Comparison of ENCODE assay signal across 7 mouse cellular contexts in genomic region chr2:116021046-116021445, GRCm38 (mm10). TPM values are rescaled to one million over a fixed set of nuclear protein-coding genes. Genes with fewer than 3 reads are reported as not detected.
DNase-seq lines count a peak whose midpoint lies in the region; ATAC-seq and TF ChIP-seq lines count a peak whose summit lies in the region.

No protein-coding gene starts in this region.

- H3K27ac ChIP-seq in embryonic facial prominence, embryonic 10.5 days (replicated peaks): peak overlapping the region; percentile 83
- peak overlapping the region; percentile 57 for H3K27ac ChIP-seq in heart, postnatal 0 days (ENCODE audit: low read depth)
- H3K27ac ChIP-seq in limb, embryonic 10.5 days: peak overlapping the region; percentile 69

- peak overlapping the region; percentile 22 for H3K4me2 ChIP-seq in heart, postnatal 0 days (ENCODE audit: low read depth, low read length)

- no peaks in the 10 kb centered on the region for H3K9me3 ChIP-seq in embryonic facial prominence, embryonic 10.5 days
- no peaks in the 10 kb centered on the region for H3K9me3 ChIP-seq in heart, postnatal 0 days (replicated peaks; ENCODE audit: control insufficient read depth, low read length)
- H3K9me3 ChIP-seq in limb, embryonic 10.5 days (replicated peaks): no peaks in the 10 kb centered on the region

- H3K36me3 ChIP-seq in embryonic facial prominence, embryonic 10.5 days (replicated peaks): peaks cover 43% of the 10 kb centered on the region
- H3K36me3 ChIP-seq in heart, postnatal 0 days (replicated peaks; ENCODE audit: control insufficient read depth, insufficient read depth, low read length): 0 out of 2 replicates have a peak, but pooled peaks cover 4% of the 10 kb centered on the region
- H3K36me3 ChIP-seq in limb, embryonic 10.5 days: peaks cover 31% of the 10 kb centered on the region

- peak; percentile 62 for DNase-seq in embryonic facial prominence, embryonic 10.5 days (ENCODE audit: low spot score)
- DNase-seq in heart, postnatal 0 days (ENCODE audit: low spot score): no peak
- peak; percentile 44 for DNase-seq in limb, embryonic 10.5 days (ENCODE audit: low spot score)
- DNase-seq in neural tube, embryonic 10.5 days (ENCODE audit: extremely low spot score, low spot score): peak; percentile 58
- DNase-seq in layer of hippocampus, postnatal 10 days (ENCODE audit: low spot score in 2 of 2): no peak
- no peak for DNase-seq in frontal cortex, postnatal 25 days (ENCODE audit: low spot score in 2 of 2)

- H3K27me3 ChIP-seq in embryonic facial prominence, embryonic 10.5 days (replicated peaks; ENCODE audit: low read depth, poor library complexity, severe bottlenecking): no peaks in the 10 kb centered on the region
- H3K27me3 ChIP-seq in heart, postnatal 0 days (ENCODE audit: control insufficient read depth, insufficient read depth, low read length): no peaks in the 10 kb centered on the region
- H3K27me3 ChIP-seq in limb, embryonic 10.5 days (ENCODE audit: low read depth, poor library complexity, severe bottlenecking): no peaks in the 10 kb centered on the region

- 0 out of 2 replicates have a peak overlapping the region, but pooled peaks have one; percentile 3 for H3K9ac ChIP-seq in heart, postnatal 0 days (replicated peaks; ENCODE audit: low read depth, low read length)

- ATAC-seq in heart, postnatal 0 days (ENCODE audit: insufficient read depth, low read depth): peak; percentile 60
- ATAC-seq in cerebellum, adult (ENCODE audit: insufficient number of reproducible peaks, low FRiP score, low TSS enrichment): no peak

- WGBS in embryonic facial prominence, embryonic 10.5 days: 1% methylated on average over 9 of the region's 9 CpGs
- WGBS in heart, postnatal 0 days: 9% methylated on average over 9 of the region's 9 CpGs
- WGBS in limb, embryonic 10.5 days: 5% methylated on average over 9 of the region's 9 CpGs

- H3K4me1 ChIP-seq in embryonic facial prominence, embryonic 10.5 days: peaks cover 42% of the 10 kb centered on the region
- peaks cover 26% of the 10 kb centered on the region for H3K4me1 ChIP-seq in heart, postnatal 0 days (ENCODE audit: control insufficient read depth, insufficient read depth)
- H3K4me1 ChIP-seq in limb, embryonic 10.5 days: peaks cover 36% of the 10 kb centered on the region

- no peak for TF ChIP-seq EP300 in heart, postnatal 0 days (IDR thresholded peaks at IDR 0.05; ENCODE audit: low read depth)

- peak overlapping the region; percentile 39 for H3K4me3 ChIP-seq in embryonic facial prominence, embryonic 10.5 days
- no peak overlapping the region for H3K4me3 ChIP-seq in heart, postnatal 0 days (ENCODE audit: low read depth, low read length)
- H3K4me3 ChIP-seq in limb, embryonic 10.5 days: peak overlapping the region; percentile 25; the same call in 1 of the 2 replicates

- no peak for TF ChIP-seq CTCF in heart, postnatal 0 days (IDR thresholded peaks at IDR 0.05; ENCODE audit: low read depth)

RNA-seq across cellular contexts. Expression of gene Meis2, which starts 44.6 kb away (rescaled TPM):
- polyA plus RNA-seq in embryonic facial prominence, embryonic 10.5 days (2016; fragmentation: Nextera tagmentation; extraction: Ambion mirVana): 67.0 and 71.9 TPM in 2 replicates
- 30.5 and 42.2 TPM in 2 replicates for total RNA-seq in heart, postnatal 0 days (2014; rRNA removed; ENCODE audit: low replicate concordance)
- 15.4 and 15.7 TPM in 2 replicates for polyA plus RNA-seq in heart, postnatal 0 days (2015; fragmentation: Nextera tagmentation; extraction: Ambion mirVana)
- polyA plus RNA-seq in limb, embryonic 10.5 days (2016; fragmentation: Nextera tagmentation; extraction: Ambion mirVana): 63.2 and 65.7 TPM in 2 replicates
- 10 to 100 TPM; 49.6 to 50.6 TPM for total RNA-seq in layer of hippocampus, postnatal 10 days (2021)

Comparison
In these comparisons a context has a peak if more than half of its experiments do, and no peak if none do; other contexts are left out.
1. DNase-seq: peak in embryonic facial prominence, embryonic 10.5 days (single experiment), limb, embryonic 10.5 days (single experiment) and neural tube, embryonic 10.5 days (single experiment); none in heart, postnatal 0 days (single experiment), layer of hippocampus, postnatal 10 days (0 of 2) and frontal cortex, postnatal 25 days (0 of 2).
2. Peak in every context shown above with its lines, with median percentiles within 50 percentile points of each other: H3K27ac ChIP-seq.